Mouse (Mus musculus): ENCODE results near the gene Ndufv1.

DNA sequence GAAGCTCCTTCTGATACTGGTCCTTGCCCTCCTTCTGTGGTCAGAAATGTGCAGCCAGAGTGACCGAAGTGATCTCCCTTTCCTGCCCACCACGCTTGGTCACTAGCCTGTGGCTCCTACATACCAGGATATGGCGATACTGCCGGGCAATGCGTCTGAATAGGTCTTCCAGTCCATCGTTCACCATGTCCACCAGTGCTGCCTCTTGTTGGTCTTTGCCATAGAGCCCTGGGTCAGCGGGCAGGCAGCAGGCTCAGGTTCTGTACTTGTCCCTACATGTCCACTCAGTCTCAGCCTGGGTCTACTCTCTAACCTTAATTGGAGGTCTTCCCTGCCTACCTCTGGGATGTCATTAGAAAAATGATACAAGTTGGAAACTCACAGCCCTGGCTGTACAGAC is 45.4 kb upstream of the Ndufv1 start:
- no peak for TF ChIP-seq EP300 (IDR thresholded peaks at IDR 0.05; ENCODE audit: low read depth)
- TF ChIP-seq CTCF (IDR thresholded peaks at IDR 0.05; ENCODE audit: low read depth): no peak
